Mouse (Mus musculus): ENCODE data around the gene P3h4.

DNA sequence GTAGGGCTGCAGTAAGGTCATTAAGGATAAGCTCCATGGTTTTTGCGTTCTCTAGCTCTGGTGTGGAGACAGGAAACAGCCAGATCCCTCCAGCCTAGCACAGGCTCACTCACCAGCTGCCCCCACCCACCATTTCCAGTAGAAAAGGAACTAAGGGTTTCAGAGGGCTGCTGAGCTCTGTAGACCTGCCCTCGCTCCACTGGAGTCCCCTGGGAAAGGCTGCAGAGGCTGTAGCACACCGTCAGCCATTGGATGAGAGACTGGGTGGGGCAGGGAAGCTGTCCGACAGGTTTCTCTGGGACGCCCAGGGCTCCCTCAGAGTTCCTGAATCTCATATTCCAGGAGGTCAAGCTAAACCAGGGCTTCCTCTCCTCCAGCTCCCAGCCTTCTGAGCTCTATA, 28.1 kb downstream of the P3h4 start:
- TF ChIP-seq EP300 (IDR thresholded peaks at IDR 0.05): peak; percentile 79
- TF ChIP-seq CTCF (IDR thresholded peaks at IDR 0.05): no peak

All from lung, postnatal 0 days (tissue).